Mouse (Mus musculus): ENCODE measurements around the gene Aspa. TPM values are rescaled to one million over a fixed set of nuclear protein-coding genes. Genes with fewer than 3 reads are reported as not detected.

Aspa gene
- 2.9 TPM for polyA plus RNA-seq (2015; fragmentation: Illumina TruSeq; extraction: RNeasy Lipid Tissue Mini Kit (QIAGEN cat#74804); ENCODE audit: insufficient read depth, low replicate concordance)

DNA sequence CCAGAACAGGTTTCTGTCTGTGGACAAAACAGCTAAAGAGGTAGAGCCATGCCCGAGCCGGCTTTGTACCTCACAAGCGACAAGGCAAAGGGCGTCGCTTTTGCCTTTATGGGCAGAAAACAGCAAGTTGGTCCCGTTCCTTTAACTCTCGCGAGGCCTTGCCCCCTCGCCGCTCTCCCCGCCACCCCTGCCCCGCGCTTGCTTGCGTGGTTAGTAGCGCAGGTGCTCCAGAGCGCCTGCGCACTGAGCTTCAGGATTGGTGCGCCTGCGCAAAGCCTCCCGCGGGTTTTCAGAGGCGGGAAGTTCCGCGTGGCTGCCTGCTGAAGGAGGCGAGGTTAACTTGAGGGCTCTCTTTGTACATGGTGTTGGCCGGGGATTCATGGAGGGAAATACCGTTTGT lies at the start of gene Aspa, which contains the start of the genes Gm49340 and Spata22:
TSS of gene Aspa (minus strand) at position 155 of the 400 bp plus-strand sequence.
TSS of gene Gm49340 (plus strand) at position 300 of the 400 bp plus-strand sequence.
TSS of gene Spata22 (plus strand) at position 300 of the 400 bp plus-strand sequence.

DNA sequence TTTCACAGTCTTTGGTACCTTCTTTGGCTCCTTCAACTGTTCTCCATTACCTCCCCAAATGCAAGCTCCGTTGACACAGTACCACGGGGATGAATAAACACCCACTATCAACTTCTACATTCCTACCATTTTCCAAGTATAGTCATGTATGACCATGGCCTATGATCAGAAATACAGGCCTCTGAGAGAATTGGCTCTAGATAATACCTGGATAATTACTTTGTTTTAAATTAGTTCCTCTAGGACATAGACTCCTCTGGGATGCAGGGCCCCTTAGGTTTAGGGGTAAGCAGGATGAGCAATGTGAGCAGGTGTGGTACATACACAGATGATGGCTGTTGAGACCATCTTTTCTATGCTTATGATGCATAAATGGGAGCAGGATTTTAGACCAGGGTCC lies 41.5 kb upstream of the Aspa start, which contains the start of gene Olfr376:
TSS of gene Olfr376 (plus strand) at position 301 of the 400 bp plus-strand sequence.

DNA sequence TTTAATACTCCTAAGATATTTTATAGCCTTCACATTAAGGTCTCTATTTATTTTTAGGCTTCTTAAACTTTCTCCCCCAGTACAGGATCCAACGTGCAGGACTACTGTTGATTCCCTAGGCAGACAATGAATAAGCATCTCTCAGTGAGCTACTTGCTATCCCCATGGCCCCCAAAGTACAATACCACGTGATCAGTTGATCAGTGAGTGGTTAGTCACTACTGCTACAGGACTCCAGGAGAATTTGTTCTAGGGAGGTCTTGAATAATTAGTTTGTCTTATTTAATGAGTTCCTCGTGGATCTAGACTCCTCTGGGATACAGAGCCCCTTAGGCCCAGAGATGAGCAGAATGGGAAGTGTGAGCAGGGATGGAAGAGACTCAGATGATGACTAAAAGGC lies 21.1 kb upstream of the Aspa start, which contains the start of gene Olfr20:
TSS of gene Olfr20 (plus strand) at position 301 of the 400 bp plus-strand sequence.

DNA sequence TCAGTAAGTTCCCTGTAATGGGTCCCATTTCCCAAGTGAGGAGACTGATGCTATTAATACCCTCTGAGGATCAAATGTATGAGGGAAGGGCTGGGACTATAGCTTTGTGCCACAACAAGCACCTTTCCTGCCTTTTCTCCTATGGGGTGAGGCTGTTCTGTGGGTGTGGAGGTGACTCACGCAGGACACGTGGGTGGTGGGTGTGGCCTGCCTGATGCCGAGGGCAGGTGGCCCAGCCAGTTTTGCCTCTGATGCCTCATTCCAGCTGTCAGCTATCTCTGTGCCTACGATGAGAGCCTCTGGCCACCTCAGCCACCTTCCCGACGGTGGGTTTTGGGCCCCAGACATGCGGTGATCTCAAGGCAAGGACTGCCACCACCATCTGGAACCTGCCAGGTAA lies 62.1 kb downstream of the Aspa start, which contains the start of gene Trpv3:
TSS of gene Trpv3 (plus strand) at position 122 of the 400 bp plus-strand sequence.

Other genes starting within 250 kb of the Aspa start
- gene Itgae, start 239.0 kb downstream of the Aspa start, polyA plus RNA-seq (2015; fragmentation: Illumina TruSeq; extraction: RNeasy Lipid Tissue Mini Kit (QIAGEN cat#74804); ENCODE audit: insufficient read depth, low replicate concordance), result 5.1 TPM
- 8.5 TPM for gene Haspin, start 191.3 kb downstream of the Aspa start, polyA plus RNA-seq (2015; fragmentation: Illumina TruSeq; extraction: RNeasy Lipid Tissue Mini Kit (QIAGEN cat#74804); ENCODE audit: insufficient read depth, low replicate concordance)
- gene P2rx5, start 169.2 kb downstream of the Aspa start, polyA plus RNA-seq (2015; fragmentation: Illumina TruSeq; extraction: RNeasy Lipid Tissue Mini Kit (QIAGEN cat#74804); ENCODE audit: insufficient read depth, low replicate concordance), result 0.90 TPM
- 43.9 TPM for gene Emc6, start 152.6 kb downstream of the Aspa start, polyA plus RNA-seq (2015; fragmentation: Illumina TruSeq; extraction: RNeasy Lipid Tissue Mini Kit (QIAGEN cat#74804); ENCODE audit: insufficient read depth, low replicate concordance)
- 26.3 TPM for gene Tax1bp3, start 152.5 kb downstream of the Aspa start, polyA plus RNA-seq (2015; fragmentation: Illumina TruSeq; extraction: RNeasy Lipid Tissue Mini Kit (QIAGEN cat#74804); ENCODE audit: insufficient read depth, low replicate concordance)
- 23.1 TPM for gene Ctns, start 130.6 kb downstream of the Aspa start, polyA plus RNA-seq (2015; fragmentation: Illumina TruSeq; extraction: RNeasy Lipid Tissue Mini Kit (QIAGEN cat#74804); ENCODE audit: insufficient read depth, low replicate concordance)
- gene Shpk, start 130.1 kb downstream of the Aspa start, polyA plus RNA-seq (2015; fragmentation: Illumina TruSeq; extraction: RNeasy Lipid Tissue Mini Kit (QIAGEN cat#74804); ENCODE audit: insufficient read depth, low replicate concordance), result 3.7 TPM
- not detected for gene Trpv1, start 95.3 kb downstream of the Aspa start, polyA plus RNA-seq (2015; fragmentation: Illumina TruSeq; extraction: RNeasy Lipid Tissue Mini Kit (QIAGEN cat#74804); ENCODE audit: insufficient read depth, low replicate concordance)
- 1.4 TPM for gene Trpv3, start 62.2 kb downstream of the Aspa start, polyA plus RNA-seq (2015; fragmentation: Illumina TruSeq; extraction: RNeasy Lipid Tissue Mini Kit (QIAGEN cat#74804); ENCODE audit: insufficient read depth, low replicate concordance)
- not detected for gene Gm49340, start 145 bp upstream of the Aspa start, polyA plus RNA-seq (2015; fragmentation: Illumina TruSeq; extraction: RNeasy Lipid Tissue Mini Kit (QIAGEN cat#74804); ENCODE audit: insufficient read depth, low replicate concordance)
- not detected for gene Spata22, start 145 bp upstream of the Aspa start, polyA plus RNA-seq (2015; fragmentation: Illumina TruSeq; extraction: RNeasy Lipid Tissue Mini Kit (QIAGEN cat#74804); ENCODE audit: insufficient read depth, low replicate concordance)
- not detected for gene Olfr20, start 21.2 kb upstream of the Aspa start, polyA plus RNA-seq (2015; fragmentation: Illumina TruSeq; extraction: RNeasy Lipid Tissue Mini Kit (QIAGEN cat#74804); ENCODE audit: insufficient read depth, low replicate concordance)
- gene Olfr376, start 41.6 kb upstream of the Aspa start, polyA plus RNA-seq (2015; fragmentation: Illumina TruSeq; extraction: RNeasy Lipid Tissue Mini Kit (QIAGEN cat#74804); ENCODE audit: insufficient read depth, low replicate concordance), result not detected
- gene Olfr1, start 70.0 kb upstream of the Aspa start, polyA plus RNA-seq (2015; fragmentation: Illumina TruSeq; extraction: RNeasy Lipid Tissue Mini Kit (QIAGEN cat#74804); ENCODE audit: insufficient read depth, low replicate concordance), result not detected
- gene Olfr378, start 98.9 kb upstream of the Aspa start, polyA plus RNA-seq (2015; fragmentation: Illumina TruSeq; extraction: RNeasy Lipid Tissue Mini Kit (QIAGEN cat#74804); ENCODE audit: insufficient read depth, low replicate concordance), result not detected
- not detected for gene Olfr380, start 127.9 kb upstream of the Aspa start, polyA plus RNA-seq (2015; fragmentation: Illumina TruSeq; extraction: RNeasy Lipid Tissue Mini Kit (QIAGEN cat#74804); ENCODE audit: insufficient read depth, low replicate concordance)
- not detected for gene Olfr381, start 162.0 kb upstream of the Aspa start, polyA plus RNA-seq (2015; fragmentation: Illumina TruSeq; extraction: RNeasy Lipid Tissue Mini Kit (QIAGEN cat#74804); ENCODE audit: insufficient read depth, low replicate concordance)
- not detected for gene Olfr382, start 187.6 kb upstream of the Aspa start, polyA plus RNA-seq (2015; fragmentation: Illumina TruSeq; extraction: RNeasy Lipid Tissue Mini Kit (QIAGEN cat#74804); ENCODE audit: insufficient read depth, low replicate concordance)

Measured in spleen, adult 10 weeks (tissue).